Mouse (Mus musculus): ENCODE data around the gene Rnf222. TPM values are rescaled to one million over a fixed set of nuclear protein-coding genes. Genes with fewer than 3 reads are reported as not detected.

Gene Rnf222
- total and polyA plus RNA-seq, 2 experiments = under 0.01 to 0.11 TPM

- TF ChIP-seq POLR2A (IDR thresholded peaks at IDR 0.05; ENCODE audit: extremely low read depth, insufficient read depth, low read length) (no peak), CTCF (IDR thresholded peaks at IDR 0.05; ENCODE audit: low read depth, low read length) (no peak)
- DNase-seq (ENCODE audit: extremely low read depth, low read depth, low spot score) = peak; percentile 19
- peak overlapping the region; percentile 87 for H3K9ac ChIP-seq (ENCODE audit: low read depth, low read length)
- no peak overlapping the region for H3K27ac ChIP-seq (replicated peaks; ENCODE audit: insufficient read depth, low read depth, low read length)
- H3K4me3 ChIP-seq (ENCODE audit: insufficient read depth, low read depth, low read length) = peak overlapping the region; percentile 89
- peaks cover 35% of the 10 kb centered on the region for H3K36me3 ChIP-seq (ENCODE audit: control insufficient read depth, insufficient read depth, low read length)
- under 1% methylated on average over 10 of the region's 10 CpGs for WGBS
- peaks cover 2% of the 10 kb centered on the region; the same call in 1 of the 2 replicates for H3K4me1 ChIP-seq (ENCODE audit: control insufficient read depth, insufficient read depth, low read length)
- no peaks in the 10 kb centered on the region for H3K79me2 ChIP-seq (ENCODE audit: control insufficient read depth, insufficient read depth, low read length)
- H3K27me3 ChIP-seq (ENCODE audit: control insufficient read depth, insufficient read depth, low read length) = no peaks in the 10 kb centered on the region
Observed at GRCm38 (mm10) chr11:68902047-68902364, 13.7 kb downstream of the Rnf222 start.

- Histone ChIP-seq H3K4me1 (ENCODE audit: control insufficient read depth, insufficient read depth, low read length) (peaks cover 2% of the 10 kb centered on the region; the same call in 1 of the 2 replicates), H3K36me3 (ENCODE audit: control insufficient read depth, insufficient read depth, low read length) (peaks cover 35% of the 10 kb centered on the region), H3K79me2 (ENCODE audit: control insufficient read depth, insufficient read depth, low read length) (no peaks in the 10 kb centered on the region), H3K27ac (replicated peaks; ENCODE audit: insufficient read depth, low read depth, low read length) (no peak overlapping the region), H3K27me3 (ENCODE audit: control insufficient read depth, insufficient read depth, low read length) (no peaks in the 10 kb centered on the region), H3K4me3 (ENCODE audit: insufficient read depth, low read depth, low read length) (peak overlapping the region; percentile 89), H3K9ac (ENCODE audit: low read depth, low read length) (peak overlapping the region; percentile 69)
- no peak for DNase-seq (ENCODE audit: extremely low read depth, low read depth, low spot score)
- TF ChIP-seq POLR2A (IDR thresholded peaks at IDR 0.05; ENCODE audit: extremely low read depth, insufficient read depth, low read length) (no peak), CTCF (IDR thresholded peaks at IDR 0.05; ENCODE audit: low read depth, low read length) (no peak)
- WGBS = 4% methylated on average over 11 of the region's 11 CpGs
Observed at GRCm38 (mm10) chr11:68902367-68902766, 14.0 kb downstream of the Rnf222 start.

- Histone ChIP-seq H3K79me2 (ENCODE audit: control insufficient read depth, insufficient read depth, low read length) (no peaks in the 10 kb centered on the region), H3K36me3 (ENCODE audit: control insufficient read depth, insufficient read depth, low read length) (peaks cover 35% of the 10 kb centered on the region), H3K27me3 (ENCODE audit: control insufficient read depth, insufficient read depth, low read length) (no peaks in the 10 kb centered on the region), H3K27ac (replicated peaks; ENCODE audit: insufficient read depth, low read depth, low read length) (no peak overlapping the region), H3K4me1 (ENCODE audit: control insufficient read depth, insufficient read depth, low read length) (peaks cover 2% of the 10 kb centered on the region; the same call in 1 of the 2 replicates), H3K9ac (ENCODE audit: low read depth, low read length) (no peak overlapping the region), H3K4me3 (ENCODE audit: insufficient read depth, low read depth, low read length) (no peak overlapping the region)
- DNase-seq (ENCODE audit: extremely low read depth, low read depth, low spot score) = no peak
- WGBS = 69% methylated on average over 5 of the region's 5 CpGs
- TF ChIP-seq POLR2A (IDR thresholded peaks at IDR 0.05; ENCODE audit: extremely low read depth, insufficient read depth, low read length) (no peak), CTCF (IDR thresholded peaks at IDR 0.05; ENCODE audit: low read depth, low read length) (no peak)
Observed at GRCm38 (mm10) chr11:68902823-68903222, 14.5 kb downstream of the Rnf222 start.

GRCm38 (mm10) chr11:68903775-68904174 is 15.4 kb downstream of the Rnf222 start:
- H3K27ac ChIP-seq (replicated peaks; ENCODE audit: insufficient read depth, low read depth, low read length) = no peak overlapping the region
- no peak for TF ChIP-seq POLR2A (IDR thresholded peaks at IDR 0.05; ENCODE audit: extremely low read depth, insufficient read depth, low read length)
- no peak for TF ChIP-seq CTCF (IDR thresholded peaks at IDR 0.05; ENCODE audit: low read depth, low read length)
- no peak overlapping the region for H3K4me3 ChIP-seq (ENCODE audit: insufficient read depth, low read depth, low read length)
- no peaks in the 10 kb centered on the region for H3K27me3 ChIP-seq (ENCODE audit: control insufficient read depth, insufficient read depth, low read length)
- H3K9ac ChIP-seq (ENCODE audit: low read depth, low read length) = no peak overlapping the region
- peaks cover 2% of the 10 kb centered on the region; the same call in 1 of the 2 replicates for H3K4me1 ChIP-seq (ENCODE audit: control insufficient read depth, insufficient read depth, low read length)
- peaks cover 35% of the 10 kb centered on the region for H3K36me3 ChIP-seq (ENCODE audit: control insufficient read depth, insufficient read depth, low read length)
- no peak for DNase-seq (ENCODE audit: extremely low read depth, low read depth, low spot score)
- no peaks in the 10 kb centered on the region for H3K79me2 ChIP-seq (ENCODE audit: control insufficient read depth, insufficient read depth, low read length)
- 91% methylated on average over 2 of the region's 2 CpGs for WGBS

- Histone ChIP-seq H3K4me3 (ENCODE audit: insufficient read depth, low read depth, low read length) (no peak overlapping the region), H3K4me1 (ENCODE audit: control insufficient read depth, insufficient read depth, low read length) (peaks cover 2% of the 10 kb centered on the region; the same call in 1 of the 2 replicates), H3K27ac (replicated peaks; ENCODE audit: insufficient read depth, low read depth, low read length) (no peak overlapping the region), H3K79me2 (ENCODE audit: control insufficient read depth, insufficient read depth, low read length) (no peaks in the 10 kb centered on the region), H3K9ac (ENCODE audit: low read depth, low read length) (no peak overlapping the region), H3K36me3 (ENCODE audit: control insufficient read depth, insufficient read depth, low read length) (peaks cover 35% of the 10 kb centered on the region), H3K27me3 (ENCODE audit: control insufficient read depth, insufficient read depth, low read length) (no peaks in the 10 kb centered on the region)
- TF ChIP-seq CTCF (IDR thresholded peaks at IDR 0.05; ENCODE audit: low read depth, low read length) (peak; percentile 4; the same call in 1 of the 2 replicates), POLR2A (IDR thresholded peaks at IDR 0.05; ENCODE audit: extremely low read depth, insufficient read depth, low read length) (no peak)
- peak; percentile 48 for DNase-seq (ENCODE audit: extremely low read depth, low read depth, low spot score)
- 85% methylated on average over 8 of the region's 8 CpGs for WGBS
Observed at GRCm38 (mm10) chr11:68904375-68905137, 16.2 kb downstream of the Rnf222 start.

GRCm38 (mm10) chr11:68905138-68905531 is 16.8 kb downstream of the Rnf222 start:
- TF ChIP-seq POLR2A (IDR thresholded peaks at IDR 0.05; ENCODE audit: extremely low read depth, insufficient read depth, low read length) (no peak), CTCF (IDR thresholded peaks at IDR 0.05; ENCODE audit: low read depth, low read length) (no peak)
- H3K36me3 ChIP-seq (ENCODE audit: control insufficient read depth, insufficient read depth, low read length) = peaks cover 35% of the 10 kb centered on the region
- no peak overlapping the region for H3K9ac ChIP-seq (ENCODE audit: low read depth, low read length)

More at GRCm38 (mm10) chr11:68905138-68905531, 16.8 kb downstream of the Rnf222 start:
- no peaks in the 10 kb centered on the region for H3K27me3 ChIP-seq (ENCODE audit: control insufficient read depth, insufficient read depth, low read length)
- WGBS = 94% methylated on average over 3 of the region's 3 CpGs
- no peak for DNase-seq (ENCODE audit: extremely low read depth, low read depth, low spot score)
- H3K79me2 ChIP-seq (ENCODE audit: control insufficient read depth, insufficient read depth, low read length) = no peaks in the 10 kb centered on the region
- no peak overlapping the region for H3K27ac ChIP-seq (replicated peaks; ENCODE audit: insufficient read depth, low read depth, low read length)
- H3K4me3 ChIP-seq (ENCODE audit: insufficient read depth, low read depth, low read length) = no peak overlapping the region
- H3K4me1 ChIP-seq (ENCODE audit: control insufficient read depth, insufficient read depth, low read length) = peaks cover 2% of the 10 kb centered on the region; the same call in 1 of the 2 replicates

Measured in liver, adult 2 months (tissue).